Mouse (Mus musculus) forebrain, embryonic 13.5 days (tissue): ENCODE measurements at regions not wholly inside any gene's neighbourhood (a gene's known extent, or its start where the extent isn't known, plus 50 kb on each side); places are given as distances from the start of the nearest gene placed in this dataset.

Experiments used
- ATAC-seq: fragments of 200-750 bp; cut with Nextera tagmentation; 2 replicates; pipeline ENCODE4 v1.8.0; 2017
- H3K27ac ChIP-seq: fragments of 300-500 bp; sonication (generic); 2 replicates; pipeline ENCODE4 v1.5.1; 2015; ENCODE audit warnings: inconsistent platforms, mild to moderate bottlenecking, moderate library complexity
- H3K27me3 ChIP-seq: fragments of 300-500 bp; sonication (generic); 2 replicates; pipeline ENCODE4 v1.6.1; 2015; ENCODE audit warnings: mild to moderate bottlenecking, inconsistent platforms
- H3K36me3 ChIP-seq: fragments of 300-500 bp; sonication (generic); 2 replicates; pipeline ENCODE4 v1.6.1; 2015; ENCODE audit warnings: mild to moderate bottlenecking, inconsistent platforms; ENCODE audit not compliant: poor library complexity, severe bottlenecking
- H3K4me1 ChIP-seq: fragments of 300-500 bp; sonication (generic); 2 replicates; pipeline ENCODE4 v1.6.1; 2015; ENCODE audit warnings: inconsistent platforms
- H3K4me2 ChIP-seq: fragments of 300-500 bp; sonication (generic); 2 replicates; pipeline ENCODE4 v1.6.1; 2015; ENCODE audit warnings: inconsistent platforms, mild to moderate bottlenecking, moderate library complexity
- H3K4me3 ChIP-seq: fragments of 300-500 bp; sonication (generic); 2 replicates; pipeline ENCODE4 v1.5.1; 2015; ENCODE audit warnings: mild to moderate bottlenecking, inconsistent platforms
- H3K9ac ChIP-seq: fragments of 300-500 bp; sonication (generic); 2 replicates; pipeline ENCODE4 v1.6.1; 2015; ENCODE audit warnings: mild to moderate bottlenecking, inconsistent platforms
- H3K9me3 ChIP-seq: fragments of 300-500 bp; sonication (generic); replicated peaks from 2 replicates; pipeline ENCODE4 v1.6.1; 2016; ENCODE audit warnings: inconsistent platforms
- WGBS: fragments of 180-500 bp; shearing (Covaris S2); methylation state at CpG from one replicate; pipeline ENCODE4 v1.1.7; 2015; 5-methylcytosine and 5-hydroxymethylcytosine counted together

DNA sequence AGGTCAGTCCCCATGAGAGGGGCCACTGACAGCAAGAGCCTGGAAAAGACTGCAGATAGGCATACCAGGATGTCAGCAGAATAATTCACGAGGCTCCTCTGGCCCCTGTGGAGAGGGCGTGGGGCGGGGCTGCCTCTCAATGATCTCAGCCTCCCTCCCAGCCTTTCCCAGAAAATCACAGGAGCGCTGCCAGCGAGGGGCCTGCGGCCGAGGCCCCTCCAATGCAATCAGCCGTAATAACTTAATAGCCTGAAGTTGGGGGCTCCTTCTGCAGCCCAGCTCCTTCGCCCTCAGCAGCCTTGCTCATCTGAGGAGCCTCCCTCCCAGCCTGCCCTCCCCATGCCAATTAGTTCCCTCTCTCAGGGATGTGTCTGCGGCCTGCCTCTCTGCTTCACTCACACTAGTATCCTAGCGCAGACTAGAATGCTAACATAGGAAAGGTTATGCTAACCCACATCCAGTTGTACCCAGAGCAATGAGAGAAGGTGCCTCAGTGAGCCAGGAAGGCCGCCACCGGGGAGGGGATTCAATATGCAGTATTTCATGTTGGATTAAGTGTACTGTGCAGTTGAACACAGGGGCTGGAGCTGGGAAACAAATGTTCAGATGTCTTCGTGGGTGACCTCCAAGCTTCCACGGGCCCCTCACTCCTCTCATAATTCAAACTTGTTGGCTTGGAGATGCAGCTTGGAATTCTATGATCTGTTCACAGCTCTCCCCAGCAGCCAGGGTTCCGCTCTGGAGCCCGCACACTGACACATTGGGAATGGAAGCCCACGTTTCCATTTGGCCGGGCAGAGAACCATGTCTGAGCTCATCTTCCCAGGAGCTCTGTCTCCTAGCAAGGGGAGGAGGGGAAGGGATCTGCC, 67.5 kb upstream of the Stx16 start:
- peak; percentile 77 for ATAC-seq
- Histone ChIP-seq H3K36me3 (no peaks in the 10 kb centered on the region), H3K4me1 (peaks cover 16% of the 10 kb centered on the region), H3K4me2 (peak overlapping the region; percentile 14; the same call in 1 of the 2 replicates), H3K9ac (0 out of 2 replicates have a peak overlapping the region, but pooled peaks have one; percentile 21), H3K4me3 (no peak overlapping the region), H3K27me3 (no peaks in the 10 kb centered on the region), H3K27ac (peak overlapping the region; percentile 12), H3K9me3 (no peaks in the 10 kb centered on the region; the same call in 1 of the 2 replicates)
- WGBS: 27% methylated on average over 19 of the region's 19 CpGs

DNA sequence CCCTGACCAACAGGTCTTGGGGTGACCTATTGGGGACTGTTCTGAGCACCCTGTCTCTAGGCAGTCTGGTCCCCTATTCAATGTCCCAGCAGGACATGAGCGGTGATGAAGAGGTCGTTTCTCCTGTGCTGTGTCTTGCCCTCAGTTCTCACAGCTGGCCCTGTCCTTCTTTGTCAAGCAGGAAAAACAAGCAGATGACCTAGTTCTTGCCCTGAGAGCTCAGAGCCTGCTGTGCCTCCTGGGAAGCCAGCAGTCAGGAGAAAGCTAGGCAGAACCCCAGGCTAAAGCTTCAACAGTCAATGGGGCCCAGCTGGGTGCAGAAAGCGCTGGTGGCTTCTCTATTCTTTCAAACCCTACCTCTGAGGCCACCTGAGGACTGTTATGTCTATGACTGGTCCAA, 66.1 kb upstream of the Stx16 start:
- Histone ChIP-seq H3K27ac (no peak overlapping the region), H3K9me3 (no peaks in the 10 kb centered on the region), H3K4me2 (no peak overlapping the region), H3K4me3 (no peak overlapping the region), H3K27me3 (no peaks in the 10 kb centered on the region), H3K9ac (no peak overlapping the region), H3K36me3 (no peaks in the 10 kb centered on the region), H3K4me1 (peaks cover 16% of the 10 kb centered on the region)
- WGBS: 55% methylated on average over 3 of the region's 3 CpGs
- no peak for ATAC-seq

DNA sequence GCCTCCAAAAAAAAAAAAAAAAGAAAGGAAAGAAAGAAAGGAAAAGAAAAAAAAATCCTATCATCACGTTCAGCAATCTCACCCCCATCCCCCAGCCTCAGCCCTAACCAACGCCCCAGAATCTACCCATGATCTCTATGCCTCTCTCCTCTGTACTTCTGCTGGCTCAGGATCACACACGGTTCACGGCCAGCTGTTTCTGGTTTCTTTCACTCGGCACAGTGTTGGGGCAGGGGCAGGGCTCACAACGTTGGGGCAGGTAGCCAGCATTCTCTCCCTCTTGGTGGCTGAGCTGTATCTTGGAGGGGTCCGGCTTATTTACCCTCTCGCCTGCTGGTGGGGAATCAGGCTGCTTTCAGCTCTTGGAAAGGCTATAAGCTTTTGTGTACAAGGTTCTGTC, 64.7 kb upstream of the Stx16 start:
- Histone ChIP-seq H3K9ac (no peak overlapping the region), H3K9me3 (no peaks in the 10 kb centered on the region), H3K27me3 (no peaks in the 10 kb centered on the region), H3K4me1 (peaks cover 16% of the 10 kb centered on the region), H3K27ac (no peak overlapping the region), H3K4me3 (no peak overlapping the region), H3K36me3 (no peaks in the 10 kb centered on the region), H3K4me2 (no peak overlapping the region)
- 65% methylated on average over 8 of the region's 8 CpGs for WGBS
- no peak for ATAC-seq

DNA sequence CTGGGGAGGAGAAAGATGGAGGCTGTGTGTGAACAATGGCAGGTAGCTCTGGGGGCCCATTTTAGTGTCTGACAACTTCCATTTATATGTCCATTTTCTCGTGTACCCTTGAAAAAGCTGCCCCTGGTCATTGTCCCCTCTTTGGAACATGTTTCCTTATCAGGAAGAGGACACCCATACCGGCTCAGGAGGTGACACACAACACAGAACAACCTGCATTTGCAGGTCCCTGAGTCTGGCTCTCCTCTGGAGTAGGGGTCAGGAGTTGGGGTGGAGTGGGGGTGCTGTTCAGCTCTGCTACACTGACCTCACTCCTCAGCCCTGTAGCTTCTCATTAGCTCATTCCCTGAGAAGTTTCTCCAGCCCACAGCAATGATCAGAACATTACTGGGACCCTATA, 61.7 kb upstream of the Stx16 start:
- no peaks in the 10 kb centered on the region for H3K36me3 ChIP-seq
- H3K4me2 ChIP-seq: no peak overlapping the region
- H3K9me3 ChIP-seq: no peaks in the 10 kb centered on the region
- ATAC-seq: no peak
- no peak overlapping the region for H3K4me3 ChIP-seq
- no peaks in the 10 kb centered on the region for H3K4me1 ChIP-seq
- H3K27me3 ChIP-seq: no peaks in the 10 kb centered on the region
- no peak overlapping the region for H3K9ac ChIP-seq
- WGBS: 67% methylated on average over 2 of the region's 2 CpGs
- no peak overlapping the region for H3K27ac ChIP-seq

DNA sequence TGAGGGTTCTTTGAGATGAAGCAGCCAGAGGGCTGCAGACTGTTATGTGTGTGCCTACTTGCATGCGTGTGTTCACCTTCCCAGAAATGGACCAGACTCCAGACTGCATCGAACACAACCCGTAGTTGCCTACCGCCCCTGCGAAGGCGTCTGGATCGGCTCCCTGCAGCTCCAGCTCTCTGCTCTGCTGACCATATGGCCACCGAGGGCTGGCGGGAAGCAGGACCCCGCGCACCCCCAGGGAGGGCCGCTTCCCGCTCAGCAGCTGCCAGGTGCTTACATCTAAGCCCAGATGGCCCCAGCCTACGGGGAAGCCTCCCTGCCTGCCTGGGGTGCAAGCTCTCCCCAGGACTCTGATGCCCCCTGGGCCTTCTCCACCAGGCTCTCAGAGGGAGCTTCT, 60.8 kb upstream of the Stx16 start:
- H3K4me1 ChIP-seq: no peaks in the 10 kb centered on the region
- H3K36me3 ChIP-seq: no peaks in the 10 kb centered on the region
- H3K27ac ChIP-seq: no peak overlapping the region
- H3K9ac ChIP-seq: no peak overlapping the region
- no peaks in the 10 kb centered on the region for H3K27me3 ChIP-seq
- H3K4me2 ChIP-seq: no peak overlapping the region
- no peak overlapping the region for H3K4me3 ChIP-seq
- H3K9me3 ChIP-seq: no peaks in the 10 kb centered on the region
- no peak for ATAC-seq
- 75% methylated on average over 14 of the region's 14 CpGs for WGBS

DNA sequence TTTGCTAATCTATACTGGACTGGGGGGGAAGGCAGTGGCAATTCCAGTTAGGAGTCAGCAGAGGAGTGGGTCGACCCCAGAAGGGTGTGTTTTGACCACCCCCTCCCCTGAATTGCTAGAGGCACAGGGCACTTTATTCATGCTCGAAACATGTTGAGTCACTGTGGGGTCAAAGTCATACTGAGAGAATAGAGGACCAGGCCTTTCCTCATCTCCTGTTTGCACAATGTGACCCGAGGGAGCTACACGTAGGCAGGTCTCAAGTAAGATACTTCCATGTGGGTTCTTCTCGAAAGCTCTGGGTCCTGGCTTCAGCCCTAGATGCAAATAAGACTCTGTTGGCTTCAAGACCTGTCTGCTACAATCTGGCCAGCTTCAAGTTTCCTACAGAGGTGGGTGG, 60.0 kb upstream of the Stx16 start:
- ATAC-seq: no peak
- Histone ChIP-seq H3K27me3 (no peaks in the 10 kb centered on the region), H3K4me3 (no peak overlapping the region), H3K36me3 (no peaks in the 10 kb centered on the region), H3K9ac (no peak overlapping the region), H3K4me1 (no peaks in the 10 kb centered on the region), H3K4me2 (no peak overlapping the region), H3K27ac (no peak overlapping the region), H3K9me3 (no peaks in the 10 kb centered on the region)
- whole genome bisulfite sequencing: 84% methylated on average over 5 of the region's 5 CpGs

DNA sequence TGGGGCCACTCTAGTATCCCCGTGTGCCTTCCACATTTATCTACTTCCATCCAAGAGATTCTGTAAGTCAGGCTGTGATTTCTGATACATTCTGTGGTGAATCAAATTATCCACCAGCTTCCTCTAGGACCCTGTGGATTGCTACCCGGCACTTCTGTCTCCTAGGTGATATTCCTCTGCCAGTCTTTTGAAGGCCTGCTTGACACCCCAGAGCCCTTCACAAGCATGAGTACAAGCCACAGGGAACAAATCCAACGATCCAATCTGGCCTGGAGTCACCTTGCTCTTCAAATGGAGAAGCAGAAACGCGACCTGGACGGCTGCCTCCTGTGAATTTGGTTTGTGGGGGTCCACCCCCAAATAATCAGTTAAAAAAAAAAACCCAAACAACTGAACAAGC, 59.1 kb upstream of the Stx16 start:
- 65% methylated on average over 6 of the region's 6 CpGs for WGBS

DNA sequence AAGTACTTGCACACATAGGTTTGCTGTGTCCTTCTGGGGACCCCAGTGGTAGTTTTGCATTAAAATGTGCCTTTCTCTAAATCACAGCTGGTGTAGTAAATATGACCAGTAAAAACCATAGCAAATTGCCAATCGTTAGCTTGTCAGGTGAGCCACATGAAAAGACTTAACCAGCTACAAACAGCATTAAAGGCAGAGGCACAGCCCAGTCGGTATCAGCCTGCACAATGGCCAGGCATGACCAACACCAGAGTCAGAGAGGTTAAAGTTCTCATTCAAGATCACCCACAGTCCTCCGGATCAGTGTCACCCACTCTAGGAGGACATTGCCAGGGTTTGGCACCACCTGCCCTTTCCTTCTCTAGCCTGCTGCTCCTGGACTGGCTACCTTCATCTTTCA, 58.5 kb upstream of the Stx16 start:
- no peak for ATAC-seq
- Histone ChIP-seq H3K4me2 (no peak overlapping the region), H3K27me3 (no peaks in the 10 kb centered on the region), H3K9ac (no peak overlapping the region), H3K36me3 (no peaks in the 10 kb centered on the region), H3K4me3 (no peak overlapping the region), H3K9me3 (no peaks in the 10 kb centered on the region), H3K4me1 (no peaks in the 10 kb centered on the region), H3K27ac (no peak overlapping the region)
- 67% methylated on average over 3 of the region's 3 CpGs for WGBS

More for the DNA sequence above, 59.1 kb upstream of the Stx16 start:
- H3K36me3 ChIP-seq: no peaks in the 10 kb centered on the region
- no peak overlapping the region for H3K4me3 ChIP-seq
- no peak overlapping the region for H3K27ac ChIP-seq
- no peaks in the 10 kb centered on the region for H3K27me3 ChIP-seq
- H3K9ac ChIP-seq: no peak overlapping the region
- no peaks in the 10 kb centered on the region for H3K9me3 ChIP-seq
- no peak overlapping the region for H3K4me2 ChIP-seq
- no peaks in the 10 kb centered on the region for H3K4me1 ChIP-seq
- ATAC-seq: no peak

DNA sequence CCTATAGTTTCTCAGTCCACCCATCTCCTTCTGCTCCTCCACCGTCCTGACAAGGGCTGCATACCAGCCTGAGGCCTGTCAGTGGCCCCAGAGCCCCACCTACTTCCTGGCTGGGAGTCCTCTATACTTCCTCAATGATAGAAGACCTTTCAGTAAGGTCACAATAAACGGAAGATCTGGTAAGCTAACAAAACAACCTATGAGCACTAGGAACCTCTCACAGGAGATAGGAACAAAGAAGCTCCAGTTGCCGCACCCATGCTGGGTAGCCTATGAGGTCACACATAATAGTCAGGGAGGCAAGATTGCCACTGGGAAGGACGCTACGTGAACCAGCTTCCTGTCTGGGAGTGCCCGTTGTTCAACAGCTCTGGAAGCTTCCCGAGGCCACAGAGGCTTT, 58.1 kb upstream of the Stx16 start:
- Histone ChIP-seq H3K36me3 (no peaks in the 10 kb centered on the region), H3K9ac (no peak overlapping the region), H3K27me3 (no peaks in the 10 kb centered on the region), H3K9me3 (no peaks in the 10 kb centered on the region), H3K27ac (no peak overlapping the region), H3K4me3 (no peak overlapping the region), H3K4me1 (no peaks in the 10 kb centered on the region), H3K4me2 (no peak overlapping the region)
- no peak for ATAC-seq
- 81% methylated on average over 7 of the region's 7 CpGs for WGBS

DNA sequence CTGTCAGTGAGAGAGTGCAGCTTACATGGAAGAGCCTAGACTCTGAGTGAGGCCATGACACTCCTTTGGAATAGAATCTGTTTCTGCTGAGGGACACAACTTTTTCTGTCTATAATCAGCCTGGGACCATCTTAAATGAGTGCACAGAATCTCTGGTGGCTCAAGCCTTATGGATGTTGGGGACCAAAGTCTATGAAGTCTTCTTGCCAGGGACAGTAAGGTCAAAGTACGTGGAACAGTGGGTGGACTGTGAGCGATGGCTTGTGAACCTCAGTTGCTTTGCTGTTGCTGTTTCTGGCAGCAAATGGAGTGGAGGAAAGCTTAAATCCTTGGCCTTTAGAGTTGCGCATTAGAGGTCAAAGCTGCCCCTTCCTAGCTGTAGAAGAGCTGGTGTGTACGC, 57.1 kb upstream of the Stx16 start:
- H3K27ac ChIP-seq: no peak overlapping the region
- H3K27me3 ChIP-seq: no peaks in the 10 kb centered on the region
- no peaks in the 10 kb centered on the region for H3K9me3 ChIP-seq
- H3K4me1 ChIP-seq: no peaks in the 10 kb centered on the region
- H3K4me2 ChIP-seq: no peak overlapping the region
- H3K36me3 ChIP-seq: no peaks in the 10 kb centered on the region
- no peak overlapping the region for H3K9ac ChIP-seq
- H3K4me3 ChIP-seq: no peak overlapping the region
- ATAC-seq: no peak
- 95% methylated on average over 4 of the region's 4 CpGs for WGBS

DNA sequence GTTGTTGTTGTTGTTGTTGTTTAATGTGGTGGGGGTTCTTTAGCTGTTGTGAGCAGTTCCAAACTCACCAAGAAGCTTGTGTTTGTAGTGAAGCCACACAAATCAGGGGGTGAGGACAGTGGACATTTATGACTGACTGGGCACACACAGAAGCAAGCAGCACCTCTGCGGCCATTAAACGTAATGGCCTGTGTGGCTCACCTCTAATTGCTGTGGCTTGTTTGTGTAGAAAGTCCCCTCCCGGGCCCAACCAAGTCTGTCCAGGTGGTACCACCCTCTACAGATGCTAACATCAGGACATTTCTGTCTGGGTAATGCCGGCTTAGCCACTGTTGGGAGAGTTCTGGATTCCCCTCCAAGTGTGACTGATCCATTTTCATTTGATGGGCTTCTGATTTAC, 56.1 kb upstream of the Stx16 start:
- Histone ChIP-seq H3K4me2 (no peak overlapping the region), H3K36me3 (no peaks in the 10 kb centered on the region), H3K27ac (no peak overlapping the region), H3K27me3 (no peaks in the 10 kb centered on the region), H3K4me1 (no peaks in the 10 kb centered on the region), H3K9ac (no peak overlapping the region), H3K4me3 (no peak overlapping the region), H3K9me3 (no peaks in the 10 kb centered on the region)
- ATAC-seq: no peak
- 92% methylated on average over 4 of the region's 4 CpGs for whole genome bisulfite sequencing

DNA sequence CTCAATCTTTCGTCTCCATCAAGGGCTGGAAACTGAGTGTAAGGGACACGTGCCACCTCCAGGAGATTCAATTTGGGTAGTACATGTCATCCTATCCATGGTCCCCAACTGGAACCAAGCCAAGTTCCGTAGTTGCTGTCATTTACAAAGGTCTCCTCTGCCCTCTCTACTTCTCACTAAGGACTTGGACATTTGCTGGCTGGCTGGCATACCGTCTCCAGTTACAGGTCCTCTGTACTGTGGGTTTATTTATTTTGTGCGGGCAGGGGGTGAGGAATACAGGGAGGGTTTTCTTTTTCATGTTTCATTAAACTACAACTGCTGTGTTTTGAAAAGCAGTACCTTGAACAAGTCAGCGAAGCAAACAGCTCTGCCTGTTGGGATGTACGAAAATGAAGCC, 55.7 kb upstream of the Stx16 start:
- H3K36me3 ChIP-seq: no peaks in the 10 kb centered on the region
- ATAC-seq: no peak
- H3K4me3 ChIP-seq: no peak overlapping the region
- WGBS: 78% methylated on average over 7 of the region's 7 CpGs
- no peaks in the 10 kb centered on the region for H3K4me1 ChIP-seq
- no peaks in the 10 kb centered on the region for H3K27me3 ChIP-seq
- H3K9me3 ChIP-seq: no peaks in the 10 kb centered on the region
- H3K9ac ChIP-seq: no peak overlapping the region
- no peak overlapping the region for H3K4me2 ChIP-seq
- no peak overlapping the region for H3K27ac ChIP-seq

DNA sequence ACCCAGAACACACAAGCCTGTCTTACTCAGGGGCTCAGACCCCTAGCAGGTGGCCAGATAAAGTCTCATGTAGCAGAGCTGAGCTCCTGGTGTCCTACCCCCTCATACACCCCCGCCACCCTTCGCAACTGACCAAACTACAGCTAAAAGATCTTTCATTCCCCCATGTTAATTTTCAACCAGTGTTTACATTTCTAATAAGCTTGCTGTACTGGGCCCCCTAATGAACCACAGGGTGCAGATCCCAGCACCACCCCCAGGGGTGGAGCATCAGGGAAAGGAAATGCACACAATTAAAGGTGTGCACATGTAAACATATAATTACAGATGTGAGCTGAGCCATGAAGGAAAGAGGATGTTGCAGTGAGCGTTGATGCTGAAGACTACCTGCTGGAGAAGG, 54.6 kb upstream of the Stx16 start:
- H3K27me3 ChIP-seq: no peaks in the 10 kb centered on the region
- H3K27ac ChIP-seq: no peak overlapping the region
- no peaks in the 10 kb centered on the region for H3K9me3 ChIP-seq
- WGBS: 87% methylated on average over 3 of the region's 3 CpGs
- no peaks in the 10 kb centered on the region for H3K4me1 ChIP-seq
- no peak overlapping the region for H3K4me3 ChIP-seq
- H3K9ac ChIP-seq: no peak overlapping the region
- no peak overlapping the region for H3K4me2 ChIP-seq
- ATAC-seq: no peak
- H3K36me3 ChIP-seq: no peaks in the 10 kb centered on the region
